Mouse (Mus musculus) C2C12 (cell line): ENCODE data around the gene Zfp772.

Experiments
- CTCF ChIP-seq: IDR thresholded peaks from one replicate; pipeline ENCODE4 v1.5.1; 2011; ENCODE audit not compliant: control insufficient read depth, insufficient read depth, insufficient read length
- MAX ChIP-seq: IDR thresholded peaks from one replicate; pipeline ENCODE4 v1.6.1; 2011; ENCODE audit warnings: mild to moderate bottlenecking, control low read depth
- USF1 ChIP-seq: IDR thresholded peaks from one replicate; pipeline ENCODE4 v1.6.1; 2011; ENCODE audit warnings: low read depth, mild to moderate bottlenecking, control low read depth, moderate library complexity

- TF ChIP-seq CTCF (no peak), USF1 (no peak), MAX (no peak)
These were observed 22.2 kb downstream of the Zfp772 start for GRCm38 (mm10) chr7:7187417-7188190.
